Mouse (Mus musculus): ENCODE measurements at regions not wholly inside any gene's neighbourhood (a gene's known extent, or its start where the extent isn't known, plus 50 kb on each side); places are given as distances from the start of the nearest gene placed in this dataset.

- no peaks in the 10 kb centered on the region for H3K27me3 ChIP-seq (ENCODE audit: control insufficient read depth in 1 of 2, insufficient read depth in 2 of 2, low read length in 2 of 2)
- no peaks in the 10 kb centered on the region for H3K79me2 ChIP-seq (ENCODE audit: control insufficient read depth, insufficient read depth, low read length, poor library complexity)
- H3K4me1 ChIP-seq (ENCODE audit: control insufficient read depth in 1 of 2, insufficient read depth in 2 of 2, low read length in 2 of 2) = no peaks in the 10 kb centered on the region
- H3K9me3 ChIP-seq (replicated peaks; ENCODE audit: insufficient read depth, low read length) = no peaks in the 10 kb centered on the region
- TF ChIP-seq NELFE (IDR thresholded peaks at IDR 0.05; ENCODE audit: low read depth, low read length) (no peak), BHLHE40 (IDR thresholded peaks at IDR 0.05; ENCODE audit: borderline replicate concordance, low read depth, low read length) (no peak), ZKSCAN1 (IDR thresholded peaks at IDR 0.05; ENCODE audit: low read depth, low read length) (no peak), SMC3 (IDR thresholded peaks at IDR 0.05; ENCODE audit: low read depth, low read length) (no peak), EP300 (IDR thresholded peaks at IDR 0.05; ENCODE audit: low read depth in 1 of 2, low read length in 2 of 2) (no peak), E2F4 (IDR thresholded peaks at IDR 0.05; ENCODE audit: borderline replicate concordance, low read depth, low read length) (no peak), MAZ (IDR thresholded peaks at IDR 0.05; ENCODE audit: low read depth, low read length) (no peak), JUND (IDR thresholded peaks at IDR 0.05; ENCODE audit: low read depth, low read length) (no peak), POLR2AphosphoS2 (IDR thresholded peaks at IDR 0.05; ENCODE audit: low read length) (no peak)
- no peak overlapping the region for H3K9ac ChIP-seq (ENCODE audit: control insufficient read depth, low read depth, low read length, poor library complexity, severe bottlenecking)
- no peaks in the 10 kb centered on the region for H3K36me3 ChIP-seq (ENCODE audit: control insufficient read depth in 1 of 2, insufficient read depth in 2 of 2, low read length in 2 of 2)
- H3K4me3 ChIP-seq (ENCODE audit: control insufficient read depth in 1 of 2, insufficient read depth in 1 of 2, low read depth in 2 of 2, low read length in 2 of 2) = no peak overlapping the region
- H3K27ac ChIP-seq (ENCODE audit: control insufficient read depth, low read depth, low read length) = no peak overlapping the region
- no peak for DNase-seq (ENCODE audit: low read depth, low spot score)
Measured at GRCm38 (mm10) chr1:184394559-184395194, 337.7 kb downstream of the Hlx start.

- TF ChIP-seq KAT2A (conservative IDR thresholded peaks at IDR 0.05; ENCODE audit: low read depth, low read length) = no peak
- no peak for TF ChIP-seq RAD21 (IDR thresholded peaks at IDR 0.05; ENCODE audit: low read depth, low read length)
- TF ChIP-seq E2F4 (IDR thresholded peaks at IDR 0.05; ENCODE audit: borderline replicate concordance, low read depth, low read length) = no peak
- TF ChIP-seq USF2 (IDR thresholded peaks at IDR 0.05; ENCODE audit: borderline replicate concordance in 1 of 2, insufficient read depth in 1 of 2, low read depth in 1 of 2, low read length in 2 of 2) = no peak
- TF ChIP-seq UBTF (IDR thresholded peaks at IDR 0.05; ENCODE audit: borderline replicate concordance, insufficient read depth, low read depth, low read length) = no peak
- TF ChIP-seq POLR2AphosphoS5 (IDR thresholded peaks at IDR 0.05; ENCODE audit: borderline replicate concordance, low read depth, low read length) = no peak
- TF ChIP-seq NRF1 (IDR thresholded peaks at IDR 0.05; ENCODE audit: insufficient read depth, low read depth, low read length, poor library complexity, severe bottlenecking) = no peak
- TF ChIP-seq MXI1 (IDR thresholded peaks at IDR 0.05; ENCODE audit: low read depth, low read length) = no peak
- TF ChIP-seq TCF12 (IDR thresholded peaks at IDR 0.05; ENCODE audit: low read depth, low read length) = no peak
- no peak for TF ChIP-seq ZC3H11A (IDR thresholded peaks at IDR 0.05; ENCODE audit: low read depth, low read length)
- TF ChIP-seq ZKSCAN1 (IDR thresholded peaks at IDR 0.05; ENCODE audit: low read depth, low read length) = no peak
- TF ChIP-seq MAFK (IDR thresholded peaks at IDR 0.05; ENCODE audit: borderline replicate concordance, low read depth, low read length) = no peak
- TF ChIP-seq MEF2A (IDR thresholded peaks at IDR 0.05; ENCODE audit: extremely low read depth, insufficient replicate concordance, low read depth, low read length, poor library complexity, severe bottlenecking) = no peak
- TF ChIP-seq TBP (IDR thresholded peaks at IDR 0.05; ENCODE audit: low read depth, low read length) = no peak
- TF ChIP-seq BHLHE40 (IDR thresholded peaks at IDR 0.05; ENCODE audit: borderline replicate concordance, low read depth, low read length) = no peak
- TF ChIP-seq CHD2 (IDR thresholded peaks at IDR 0.05; ENCODE audit: low read length) = no peak
- no peak for TF ChIP-seq GATA1 (IDR thresholded peaks at IDR 0.05; ENCODE audit: low read depth, low read length)
- no peak for TF ChIP-seq CHD1 (IDR thresholded peaks at IDR 0.05; ENCODE audit: low read depth, low read length)
- no peak for TF ChIP-seq RCOR1 (IDR thresholded peaks at IDR 0.05; ENCODE audit: low read depth, low read length)
- DNase-seq (ENCODE audit: low read depth, low spot score) = no peak
Measured at GRCm38 (mm10) chr1:184384088-184384823, 348.2 kb downstream of the Hlx start.

More at GRCm38 (mm10) chr1:184384088-184384823, 348.2 kb downstream of the Hlx start:
- Histone ChIP-seq H3K9me3 (replicated peaks; ENCODE audit: insufficient read depth, low read length) (no peaks in the 10 kb centered on the region), H3K27me3 (ENCODE audit: control insufficient read depth in 1 of 2, insufficient read depth in 2 of 2, low read length in 2 of 2) (no peaks in the 10 kb centered on the region), H3K4me1 (ENCODE audit: control insufficient read depth in 1 of 2, insufficient read depth in 2 of 2, low read length in 2 of 2) (no peaks in the 10 kb centered on the region), H3K9ac (ENCODE audit: control insufficient read depth, low read depth, low read length, poor library complexity, severe bottlenecking) (no peak overlapping the region), H3K27ac (ENCODE audit: control insufficient read depth, low read depth, low read length) (no peak overlapping the region), H3K79me2 (ENCODE audit: control insufficient read depth, insufficient read depth, low read length, poor library complexity) (no peaks in the 10 kb centered on the region), H3K36me3 (ENCODE audit: control insufficient read depth in 1 of 2, insufficient read depth in 2 of 2, low read length in 2 of 2) (no peaks in the 10 kb centered on the region), H3K4me3 (ENCODE audit: control insufficient read depth in 1 of 2, insufficient read depth in 1 of 2, low read depth in 2 of 2, low read length in 2 of 2) (no peak overlapping the region)

All from MEL (cell line).